Mouse (Mus musculus): ENCODE results near the gene Cyp27b1.

DNA sequence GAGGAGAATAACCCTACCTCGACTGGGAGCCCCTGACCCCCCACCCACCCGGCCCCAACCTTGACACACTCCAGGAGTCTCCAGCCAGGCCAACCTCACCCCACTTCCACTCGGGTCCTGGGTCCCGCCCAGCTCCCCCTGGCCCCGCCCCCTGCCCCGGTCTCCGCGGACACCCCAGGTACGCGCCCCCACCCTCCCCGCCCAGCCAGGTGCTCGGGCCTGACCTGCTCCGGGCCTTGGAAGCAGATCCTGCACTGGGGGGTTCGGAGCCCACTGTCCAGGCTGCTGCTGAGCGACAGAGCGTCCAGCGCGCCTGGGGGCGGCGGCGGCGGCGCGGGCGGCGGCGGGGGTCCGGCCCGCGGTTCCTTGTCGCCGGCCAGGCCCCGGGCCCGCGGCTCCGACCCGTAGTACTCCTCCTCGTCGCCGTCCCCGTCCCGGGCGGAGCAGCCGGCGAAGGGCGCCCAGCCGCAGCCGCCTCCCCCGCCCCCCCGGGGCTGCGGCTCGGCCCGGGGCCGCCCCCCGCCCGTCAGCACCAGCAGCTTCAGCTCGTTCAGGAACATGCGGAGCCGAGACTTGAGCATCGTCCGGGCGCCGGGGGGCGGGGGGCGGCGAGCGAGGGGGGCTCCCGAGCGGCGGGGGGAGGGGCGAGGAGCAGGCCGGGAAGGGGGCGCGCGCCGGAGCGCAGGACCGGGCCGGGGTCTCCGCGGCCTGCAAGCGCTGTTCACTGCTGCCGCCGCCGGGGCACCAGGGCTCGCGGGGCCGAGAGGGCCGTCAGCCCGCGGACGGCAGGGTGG, 11.3 kb downstream of the Cyp27b1 start:
- TF ChIP-seq CTCF (IDR thresholded peaks at IDR 0.05; ENCODE audit: insufficient read depth, low read depth, low read length): no peak
- no peak for TF ChIP-seq POLR2A (IDR thresholded peaks at IDR 0.05; ENCODE audit: insufficient read depth, low read depth, low read length)

Data from olfactory bulb, adult 2 months (tissue).